Mouse (Mus musculus) ES-CJ7 (cell line): ENCODE results near the gene Col9a2.
A peak's percentile ranks its signal among the peaks of the same experiment; 100 is the strongest.
"Not testable (repeated sequence)": the region's sequence is repeated elsewhere in the genome, so short reads cannot be mapped to it uniquely, and the experiment has no call there.

Source experiments
- DNase-seq: peaks from one replicate; pipeline ENCODE4 v3.0.0; 2011; ENCODE audit warnings: low read depth, low spot score

Gene Col9a2

DNA sequence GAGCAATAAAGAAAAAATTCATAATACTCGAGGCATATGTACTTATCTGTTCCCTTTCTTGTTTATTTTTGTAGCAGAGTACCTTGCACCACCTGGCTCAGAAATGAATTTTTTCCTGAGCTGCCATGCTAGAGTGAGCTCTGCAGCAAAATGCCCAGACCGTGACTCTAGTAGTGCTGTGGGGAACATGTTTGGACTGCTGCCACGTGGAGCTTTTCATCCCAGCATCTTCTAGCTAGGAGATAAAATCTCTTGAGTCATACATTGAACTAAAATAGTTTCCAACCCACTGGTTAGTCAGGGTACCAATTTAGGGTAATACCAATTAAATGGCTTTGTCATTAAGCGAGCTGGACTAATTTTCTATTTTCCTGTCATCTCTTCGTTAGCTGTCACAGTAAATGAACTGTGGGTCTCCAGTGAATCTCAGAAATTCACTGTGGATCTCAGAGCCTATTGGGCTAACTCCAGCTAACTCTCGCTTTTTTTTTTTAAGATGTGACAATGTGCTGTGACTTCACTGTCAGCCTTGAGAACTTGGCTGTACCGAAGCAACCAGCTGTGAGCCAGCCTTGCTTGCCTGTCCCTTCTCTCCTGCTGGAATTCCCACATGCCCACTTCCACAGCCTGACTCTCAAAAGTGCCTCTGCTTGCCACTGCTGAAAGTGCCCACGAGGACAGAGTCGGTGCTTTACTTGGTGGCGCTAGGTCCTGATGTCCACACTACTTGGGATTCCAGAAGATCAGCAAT lies 19.0 kb upstream of the Col9a2 start:
- no peak for DNase-seq

DNA sequence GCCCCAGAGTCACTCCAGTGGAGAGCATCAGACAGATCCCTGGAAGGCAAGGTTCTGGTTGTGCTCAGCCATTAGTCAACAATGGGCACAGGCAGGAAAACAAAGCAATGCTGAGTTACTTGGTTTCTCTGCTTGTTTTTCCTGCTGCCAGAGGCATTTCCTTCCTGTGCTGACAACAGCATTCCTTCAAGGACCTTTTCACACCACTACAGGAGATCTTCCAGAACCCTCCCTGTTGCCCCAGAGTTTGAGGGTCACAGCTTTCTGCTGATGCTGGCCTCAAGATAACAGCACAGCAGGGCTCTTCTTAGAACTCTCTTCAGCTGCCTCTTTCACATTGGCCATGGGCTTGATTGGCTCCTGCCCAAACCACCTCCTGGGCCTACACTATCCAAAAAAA lies 17.3 kb upstream of the Col9a2 start:
- peak; percentile 82 for DNase-seq

DNA sequence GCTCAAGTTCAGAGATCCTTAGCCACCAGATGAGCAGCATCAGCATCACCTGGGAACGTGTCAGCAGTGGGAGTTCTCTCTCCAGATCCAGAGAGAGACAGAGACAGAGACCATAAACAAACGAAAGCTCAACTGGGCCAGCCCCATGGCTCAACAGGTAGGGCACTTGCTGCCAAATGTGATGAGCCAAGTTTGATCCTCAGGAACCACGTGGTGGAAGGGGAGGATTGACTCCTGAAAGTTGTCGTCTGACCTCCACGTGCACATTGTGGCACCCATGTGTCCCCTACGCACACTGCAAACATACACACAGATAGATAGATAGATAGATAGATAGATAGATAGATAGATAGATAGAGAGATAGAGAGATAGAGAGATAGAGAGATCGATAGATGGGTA lies 15.7 kb upstream of the Col9a2 start:
- DNase-seq: no peak

DNA sequence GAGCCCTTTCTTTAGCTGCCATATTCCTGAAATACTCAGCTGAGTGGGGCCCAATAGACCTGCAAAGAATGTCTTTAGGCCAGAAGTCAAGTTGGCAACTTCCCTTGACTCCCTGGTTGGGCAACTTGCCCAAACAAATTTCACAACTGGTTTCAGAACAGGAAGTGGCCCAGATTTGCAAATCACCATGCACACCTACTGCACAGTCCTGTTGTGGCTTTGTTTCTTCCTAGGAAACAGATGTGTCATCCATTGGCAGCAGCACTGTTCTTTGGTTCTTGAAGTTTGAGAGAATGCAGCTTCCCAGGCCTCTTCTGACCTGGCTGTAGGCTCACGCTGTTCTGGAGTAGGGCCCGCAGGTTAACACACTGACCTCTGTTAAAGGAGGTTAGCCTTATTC lies 15.2 kb upstream of the Col9a2 start:
- DNase-seq: no peak

DNA sequence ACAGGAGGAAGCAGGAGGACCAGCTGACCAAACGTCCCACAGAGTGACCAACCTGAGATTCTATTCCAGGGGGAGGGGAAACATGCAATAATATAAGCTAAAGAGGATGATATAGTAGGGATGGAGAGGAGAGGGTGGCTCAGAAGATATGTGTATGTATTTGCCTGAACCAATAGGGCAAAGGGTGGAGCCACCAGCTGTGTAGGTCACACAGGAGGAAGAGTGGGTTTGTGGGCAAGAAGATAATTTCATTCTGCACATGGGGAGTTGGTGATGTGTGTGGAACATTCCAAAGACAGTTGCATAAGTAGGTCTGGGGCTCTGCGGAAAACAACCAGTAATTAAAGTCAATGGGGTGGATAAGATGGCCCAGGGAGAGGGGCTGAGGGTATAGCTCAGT lies 13.5 kb upstream of the Col9a2 start:
- no peak for DNase-seq

DNA sequence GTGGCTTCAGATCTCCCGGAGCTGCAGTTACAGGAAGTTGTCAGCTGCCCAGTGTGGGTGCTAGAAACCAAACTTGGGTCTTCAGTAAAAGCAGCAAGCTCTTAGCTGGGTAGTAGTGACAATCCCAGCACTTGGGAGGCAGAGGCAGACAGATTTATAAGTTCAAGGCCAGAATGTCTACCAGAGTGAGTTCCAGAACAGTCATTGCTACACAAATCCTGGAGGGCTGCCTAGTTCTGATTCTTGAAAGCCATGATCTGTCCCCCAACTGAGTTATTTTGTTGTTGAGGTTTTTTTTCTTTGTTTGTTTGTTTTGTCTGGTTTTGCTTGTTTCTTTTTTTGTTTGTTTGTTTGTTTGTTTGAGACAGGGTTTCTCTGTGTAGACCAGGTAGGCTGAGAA lies 11.0 kb upstream of the Col9a2 start:
- no peak for DNase-seq

DNA sequence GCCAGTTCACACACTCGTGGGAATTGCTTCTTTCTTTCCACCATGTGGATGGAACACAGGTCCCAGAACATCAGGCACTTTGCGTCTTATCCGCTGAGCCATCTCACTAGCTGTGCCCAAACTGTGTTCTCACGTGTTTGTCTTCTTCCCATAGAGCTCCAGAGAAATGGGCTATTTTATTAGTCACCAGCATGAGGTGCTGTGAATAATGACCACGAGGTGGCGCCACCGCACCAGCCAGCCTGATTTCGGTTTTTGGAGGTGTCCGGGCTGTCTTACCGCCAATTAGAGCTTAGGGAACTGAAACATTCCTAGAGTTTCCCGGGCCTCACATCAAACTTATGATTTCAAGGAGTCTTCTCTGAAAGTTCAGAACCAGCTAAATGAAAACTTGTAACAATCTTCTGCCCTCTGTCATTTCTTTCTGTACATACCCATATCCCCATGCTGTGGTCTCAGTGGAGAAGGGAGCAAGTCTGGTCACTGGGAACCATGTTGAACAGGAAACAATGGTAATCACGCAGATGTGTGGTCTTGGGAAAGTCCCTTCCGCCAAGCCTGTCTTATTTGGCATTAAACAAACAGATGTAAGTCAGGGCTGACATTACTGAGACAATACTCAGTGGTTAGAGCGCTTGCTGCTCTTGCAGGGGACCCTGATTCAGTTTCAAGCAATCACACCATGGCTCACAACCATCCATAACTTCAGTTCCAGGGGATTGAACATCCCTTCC lies 10.4 kb upstream of the Col9a2 start:
- DNase-seq: peak; percentile 79

DNA sequence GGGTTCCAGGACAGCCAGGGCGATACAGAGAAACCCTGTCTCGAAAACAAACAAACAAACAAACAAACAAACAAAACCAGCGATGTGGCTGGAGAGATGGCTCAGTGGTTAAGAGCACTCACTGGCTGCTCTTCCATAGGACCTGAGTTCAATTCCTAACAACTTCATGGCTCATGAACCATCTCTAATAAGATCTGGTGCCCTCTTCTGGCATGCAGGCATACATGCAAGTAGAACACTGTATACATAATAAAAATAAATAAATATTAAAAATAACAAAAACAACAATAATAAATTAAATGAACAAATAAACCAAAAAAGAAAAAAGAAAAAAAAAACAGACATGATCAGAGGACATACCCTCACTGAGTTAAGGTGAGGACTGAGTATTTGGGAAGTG lies 9.6 kb upstream of the Col9a2 start:
- no peak for DNase-seq

DNA sequence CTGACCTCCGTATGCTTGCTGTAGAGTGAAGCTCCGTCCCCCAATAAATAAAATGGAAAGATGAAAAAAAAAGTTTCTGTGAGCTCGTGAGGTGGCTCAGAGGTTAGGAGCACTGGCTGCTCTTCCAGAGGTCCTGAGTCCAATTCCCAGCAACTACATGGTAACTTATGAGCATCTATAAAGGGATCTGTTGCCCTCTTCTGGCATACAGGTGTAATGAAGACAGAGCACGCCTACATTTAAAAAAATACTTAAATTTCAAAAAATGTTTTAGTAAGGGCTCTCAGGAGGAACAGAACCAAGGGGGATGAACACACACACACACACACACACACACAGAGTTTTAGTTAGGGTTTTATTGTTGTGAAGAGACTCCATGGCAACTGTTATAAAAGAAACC lies 7.7 kb upstream of the Col9a2 start:
- DNase-seq: no peak

DNA sequence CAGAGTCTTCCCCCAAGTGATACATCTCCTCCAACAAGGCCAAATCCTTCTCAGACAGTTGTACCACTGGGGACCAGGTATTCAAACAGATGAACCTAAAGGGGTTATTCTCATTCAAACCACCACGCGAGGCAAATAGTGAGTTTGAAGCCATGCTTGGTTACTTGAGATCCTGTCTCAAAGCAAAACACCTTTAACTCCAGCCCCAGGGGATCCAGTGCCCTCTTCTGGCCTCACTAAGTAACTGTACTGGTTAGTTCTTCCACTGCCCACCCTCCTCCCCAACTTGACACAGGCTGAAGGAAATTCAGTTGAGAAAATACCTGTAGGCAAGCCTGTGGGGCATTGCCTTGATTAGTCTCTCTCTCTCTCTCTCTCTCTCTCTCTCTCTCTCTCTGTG lies 6.2 kb upstream of the Col9a2 start:
- peak; percentile 77 for DNase-seq

DNA sequence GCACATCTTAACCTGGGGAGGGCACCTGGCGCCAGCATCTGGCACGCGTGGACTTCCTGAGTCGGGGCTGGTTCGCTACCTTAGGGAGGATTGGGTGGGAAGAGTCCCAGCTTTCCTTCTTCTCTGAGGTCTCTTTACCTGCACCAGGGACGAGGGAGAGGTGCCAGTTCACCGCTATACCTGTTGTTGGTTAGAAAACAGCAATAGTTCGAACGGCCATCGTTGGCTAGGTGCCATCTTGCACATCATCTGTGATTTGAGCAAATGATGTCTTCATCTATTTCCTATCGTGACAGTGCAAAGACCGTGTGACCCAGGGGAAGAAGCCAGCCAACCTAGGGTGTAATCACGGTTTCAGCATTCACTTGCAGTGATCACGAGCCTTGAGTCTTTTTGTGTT lies 1.1 kb downstream of the Col9a2 start:
- DNase-seq: no peak

DNA sequence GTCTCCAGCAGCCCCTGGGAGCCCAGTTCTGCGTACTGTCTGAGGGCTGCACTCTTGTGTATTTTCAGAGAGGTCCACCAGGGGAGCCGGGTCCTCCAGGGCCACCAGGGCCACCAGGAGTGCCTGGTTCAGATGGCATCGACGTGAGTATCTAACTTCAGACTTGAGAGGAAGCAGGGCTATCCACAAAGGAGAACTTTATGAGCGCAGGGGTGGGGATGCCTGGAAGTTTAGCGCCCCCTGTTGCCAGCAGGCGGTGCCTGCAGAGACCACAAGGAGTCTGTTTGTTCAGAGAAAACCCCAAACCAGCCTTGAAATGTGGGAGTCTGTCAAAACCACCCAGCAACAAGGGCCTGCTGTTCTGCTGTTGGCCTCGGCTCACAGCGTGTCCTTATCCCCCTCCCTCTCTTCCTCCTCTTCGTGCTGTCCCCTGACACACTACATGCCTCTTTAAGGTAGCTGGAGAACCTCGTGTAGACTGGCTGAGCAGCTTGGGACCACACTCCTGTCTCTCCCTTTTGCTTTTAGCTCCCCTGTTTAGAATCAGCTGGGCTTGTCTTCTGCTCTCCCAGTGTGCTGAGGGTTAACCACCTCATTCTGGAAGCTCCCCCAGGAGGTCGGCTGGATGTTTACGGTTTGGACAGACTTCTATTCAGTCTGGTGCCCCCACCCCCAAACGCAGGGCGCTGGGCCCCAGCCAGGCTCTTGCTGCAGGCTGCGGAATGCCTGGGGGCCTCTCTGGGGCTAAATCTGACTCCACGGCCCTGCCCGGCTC lies 1.9 kb downstream of the Col9a2 start:
- peak; percentile 70 for DNase-seq

DNA sequence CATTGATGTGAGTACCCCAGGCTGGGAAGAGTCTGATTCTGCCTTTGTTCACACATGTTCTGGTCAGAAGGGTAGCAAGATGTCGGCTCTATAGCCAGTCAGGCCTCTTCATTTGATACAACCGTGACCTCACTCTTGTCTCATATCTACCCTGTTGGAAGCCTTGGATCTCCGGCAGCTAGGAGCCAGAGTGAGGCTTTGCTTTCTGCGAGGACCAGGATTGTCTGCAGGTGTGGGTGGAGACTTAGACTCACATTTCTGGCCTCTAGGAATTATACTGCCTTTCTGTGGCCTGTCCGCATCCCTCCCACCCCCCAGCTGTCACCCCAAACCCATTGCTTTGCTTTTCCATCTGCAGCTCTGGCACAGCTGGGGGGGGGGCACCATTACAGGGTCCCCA lies 3.3 kb downstream of the Col9a2 start:
- DNase-seq: peak; percentile 54

DNA sequence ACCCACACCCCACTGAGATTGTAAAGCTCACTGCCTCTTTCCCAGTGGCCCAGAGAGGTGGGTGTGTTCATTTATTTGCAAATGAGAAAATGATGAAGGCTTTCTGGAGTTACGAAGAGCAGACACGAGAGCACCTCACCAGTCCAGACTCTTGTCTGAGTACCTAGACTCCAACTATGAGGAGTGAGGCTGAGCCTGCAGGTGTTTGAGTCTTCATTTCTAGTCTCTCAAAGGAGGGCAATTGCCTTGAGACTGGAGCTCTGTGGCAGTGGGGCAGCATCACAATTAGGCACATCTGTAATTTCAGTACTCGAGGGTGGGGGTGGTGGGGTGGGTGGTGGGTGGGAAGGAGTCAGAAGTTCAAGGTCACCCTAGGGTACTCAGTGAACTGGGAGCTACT lies 3.8 kb downstream of the Col9a2 start:
- DNase-seq: peak; percentile 79

DNA sequence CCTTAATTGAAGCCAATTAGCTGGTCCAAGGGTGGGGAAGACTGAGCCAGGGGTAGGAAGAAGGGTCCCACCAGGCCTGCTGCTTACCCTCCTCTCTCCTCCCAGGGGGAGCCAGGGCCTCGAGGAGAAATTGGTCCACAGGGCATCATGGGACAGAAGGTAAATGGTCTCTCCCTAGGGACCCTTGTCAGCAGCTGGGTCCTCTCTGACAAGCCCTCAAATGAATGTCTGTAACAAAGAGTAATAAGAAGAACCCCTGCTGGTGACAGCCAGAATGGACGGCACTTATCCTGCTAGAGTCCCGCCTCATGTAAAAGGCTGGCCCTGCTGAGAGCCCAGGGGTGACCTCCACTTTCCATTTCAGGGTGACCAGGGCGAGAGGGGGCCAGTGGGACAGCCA lies 12.7 kb downstream of the Col9a2 start:
- DNase-seq: no peak

DNA sequence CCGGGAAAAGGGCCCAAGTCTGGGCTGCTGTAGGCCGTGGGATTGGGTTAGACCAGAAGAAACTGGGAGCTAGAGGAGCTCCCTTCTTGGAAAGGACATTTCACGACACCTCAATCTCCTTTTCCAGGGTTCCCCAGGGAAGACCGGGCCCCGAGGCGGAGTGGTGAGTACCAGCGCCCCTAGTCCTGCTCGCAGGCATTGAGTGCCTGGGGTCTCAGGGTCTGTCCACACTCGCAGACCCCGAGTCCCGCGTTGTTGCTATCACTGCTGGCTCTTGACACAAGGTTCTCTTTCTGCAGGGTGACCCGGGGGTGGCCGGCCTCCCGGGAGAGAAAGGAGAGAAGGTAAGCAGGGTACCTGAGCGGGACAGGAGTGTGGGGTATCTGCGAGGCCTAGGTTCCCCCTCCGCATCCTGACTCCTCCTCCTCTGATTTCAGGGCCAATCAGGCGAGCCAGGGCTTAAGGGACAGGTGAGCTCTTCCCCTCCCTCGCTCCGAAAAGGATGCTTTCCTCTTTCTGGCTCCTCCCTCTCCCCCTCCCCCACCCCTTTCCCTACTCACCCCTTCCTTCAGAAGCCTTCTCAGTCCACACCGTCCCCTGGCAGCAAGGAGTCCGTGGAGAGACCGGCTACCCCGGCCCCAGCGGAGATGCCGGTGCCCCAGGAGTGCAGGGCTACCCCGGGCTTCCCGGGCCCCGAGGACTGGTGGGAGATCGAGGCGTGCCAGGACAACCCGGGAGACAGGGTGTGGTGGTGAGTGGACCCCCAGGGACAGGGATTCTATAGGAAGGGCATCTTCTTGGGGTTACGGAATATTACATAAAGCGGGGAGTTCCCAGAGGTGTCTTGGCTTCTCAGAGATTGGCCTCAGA lies 13.5 kb downstream of the Col9a2 start:
- DNase-seq: peak; percentile 38

DNA sequence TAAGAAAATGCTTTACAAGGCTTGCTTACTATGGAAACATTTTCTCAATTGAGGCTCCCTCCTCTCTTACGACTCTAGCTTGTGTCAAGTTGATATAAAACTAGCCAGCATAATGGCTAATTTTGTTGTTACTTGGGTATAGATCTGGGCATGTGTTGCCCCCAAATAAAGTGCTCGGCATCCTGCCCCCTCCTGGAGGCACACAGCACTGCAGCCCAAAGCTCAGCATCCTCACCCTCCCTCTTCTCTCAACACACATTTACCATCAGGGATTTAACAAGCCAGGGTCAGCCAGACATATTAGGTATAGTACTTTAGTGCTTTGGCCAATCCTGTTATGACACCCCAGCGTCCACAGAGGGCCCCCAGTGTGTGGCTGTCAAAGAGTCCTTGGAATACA lies 17.2 kb downstream of the Col9a2 start:
- peak; percentile 25 for DNase-seq

DNA sequence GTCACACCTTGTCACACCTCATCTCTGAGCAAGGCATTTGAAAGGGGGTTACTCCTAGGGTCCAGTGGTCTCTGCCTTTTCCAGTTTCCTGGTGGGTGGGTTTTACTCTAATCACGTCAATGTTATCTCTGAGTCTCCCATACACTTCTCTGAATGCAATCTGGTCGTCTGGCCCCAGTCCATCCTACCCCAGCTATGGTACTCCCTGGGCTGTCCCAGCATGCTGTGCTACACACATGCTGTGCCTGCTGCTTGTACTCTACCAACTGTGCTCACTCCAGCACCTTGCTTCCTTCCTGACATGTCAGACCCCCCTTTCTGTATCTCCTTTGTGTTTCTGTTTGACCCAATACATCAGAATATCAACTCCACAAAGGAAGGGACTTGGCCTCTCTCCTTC lies 17.8 kb downstream of the Col9a2 start:
- DNase-seq: no peak

DNA sequence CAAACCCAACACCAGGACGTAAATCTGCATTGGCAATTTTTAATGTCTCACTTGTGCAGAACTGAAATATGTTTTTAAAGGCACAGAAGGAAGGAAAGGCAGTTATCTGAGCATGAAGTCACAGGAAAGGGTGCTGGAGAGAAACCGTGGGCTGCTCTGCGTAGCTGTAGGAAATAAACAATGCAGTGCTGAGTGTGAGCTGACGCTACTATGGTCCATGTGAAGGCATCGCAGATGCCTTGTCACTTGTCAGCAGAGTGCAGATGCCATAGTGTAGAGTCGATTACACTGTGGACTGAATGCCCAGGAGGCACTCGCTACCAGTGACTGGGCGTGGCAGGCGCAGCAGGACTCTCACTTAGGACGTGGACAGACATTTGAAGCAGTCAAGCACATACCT lies 20.0 kb downstream of the Col9a2 start:
- DNase-seq: not testable (repeated sequence)

DNA sequence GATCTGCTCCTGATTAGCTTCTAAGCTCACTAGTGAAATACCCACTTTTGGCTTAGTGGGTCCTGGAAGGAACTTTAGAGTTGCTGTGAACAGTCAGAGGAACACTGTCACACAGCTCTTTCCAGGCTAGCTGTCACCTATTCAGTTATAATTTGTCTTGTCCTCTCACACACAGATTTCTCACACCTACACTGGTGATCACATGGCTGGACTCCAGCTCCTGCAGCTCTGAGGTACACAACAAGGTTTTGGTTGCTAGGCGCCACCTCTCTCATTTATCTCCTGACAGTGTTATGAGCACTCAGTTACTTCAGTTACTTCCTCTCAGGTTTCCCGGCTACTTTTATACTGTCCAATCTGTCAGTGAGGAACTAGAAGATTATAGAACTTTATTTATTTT lies 26.2 kb downstream of the Col9a2 start:
- DNase-seq: no peak

DNA sequence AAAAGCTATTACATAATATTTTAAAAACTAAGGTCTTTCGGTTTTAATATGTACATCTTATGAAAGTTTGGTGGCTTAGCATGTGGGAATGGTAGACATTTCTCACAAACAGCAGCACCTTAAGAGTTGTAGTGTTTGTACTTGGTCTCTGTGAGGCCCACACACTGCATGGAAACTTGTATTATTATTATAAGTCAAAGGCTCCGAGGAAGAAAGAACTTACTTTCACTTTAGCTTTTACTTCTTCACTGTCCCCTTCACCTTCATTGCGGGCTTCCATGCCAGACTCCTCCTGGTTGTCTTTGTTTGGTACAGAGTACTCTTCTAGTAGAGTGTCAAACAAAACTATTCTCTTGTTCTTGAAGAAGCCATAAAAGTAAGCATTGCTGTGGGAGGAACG lies 35.1 kb downstream of the Col9a2 start:
- no peak for DNase-seq
